Mouse (Mus musculus): ENCODE data around the gene Dync1li2.

Dync1li2 gene

DNA sequence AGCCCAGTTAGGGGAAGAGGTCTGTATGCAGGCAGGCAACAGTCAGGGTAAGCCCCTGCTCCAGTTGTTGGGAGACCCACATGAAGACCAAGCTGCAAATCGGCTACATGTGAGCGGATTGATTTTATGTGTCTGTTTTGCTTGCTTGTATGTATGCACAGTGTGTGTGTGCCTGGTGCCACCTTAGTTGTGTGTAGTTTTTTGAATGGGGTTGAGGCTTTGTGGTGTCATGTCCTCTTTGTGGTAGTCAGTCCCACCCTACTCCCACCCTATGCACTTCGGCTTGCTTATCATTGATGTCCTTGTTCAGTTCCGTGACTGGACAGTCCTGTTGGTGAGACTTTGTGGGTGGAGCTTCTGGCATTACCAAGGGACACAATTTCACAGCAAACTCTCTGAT lies 29.1 kb downstream of the Dync1li2 start:
- DNase-seq: no peak

DNA sequence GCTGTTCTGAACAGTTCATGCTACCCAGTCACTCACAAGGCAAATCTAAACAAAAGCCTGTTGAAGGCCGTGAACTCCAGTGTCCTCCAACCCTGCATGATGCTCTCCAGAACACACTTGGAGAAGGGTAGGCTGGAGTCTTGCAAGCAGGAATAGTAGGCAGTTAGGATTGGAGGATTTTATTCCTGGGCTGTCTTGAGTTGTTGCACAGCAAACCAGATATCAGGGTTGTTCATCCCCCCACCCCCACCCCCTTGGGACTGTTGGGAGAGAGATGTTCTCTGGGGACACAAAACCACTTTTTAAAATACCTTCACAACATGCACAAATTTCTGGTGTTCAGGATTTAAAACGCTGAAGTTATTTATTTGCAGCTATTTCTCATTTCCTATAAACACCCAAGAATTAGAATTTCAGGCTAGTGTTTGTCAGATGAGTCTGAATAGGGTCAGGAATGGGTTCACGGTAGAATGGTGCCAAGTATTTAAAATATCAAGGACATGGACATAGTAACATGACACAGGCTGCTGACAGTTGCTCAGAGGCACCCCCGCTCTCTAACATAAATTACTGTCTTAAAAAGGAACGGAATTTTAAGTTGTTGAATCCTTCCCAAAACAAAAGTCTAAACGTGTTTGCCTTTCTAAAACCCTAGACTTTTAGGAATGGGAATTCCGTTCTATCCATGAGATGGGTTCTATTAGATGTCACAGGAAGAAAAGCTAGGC lies 29.9 kb downstream of the Dync1li2 start:
- no peak for DNase-seq

DNA sequence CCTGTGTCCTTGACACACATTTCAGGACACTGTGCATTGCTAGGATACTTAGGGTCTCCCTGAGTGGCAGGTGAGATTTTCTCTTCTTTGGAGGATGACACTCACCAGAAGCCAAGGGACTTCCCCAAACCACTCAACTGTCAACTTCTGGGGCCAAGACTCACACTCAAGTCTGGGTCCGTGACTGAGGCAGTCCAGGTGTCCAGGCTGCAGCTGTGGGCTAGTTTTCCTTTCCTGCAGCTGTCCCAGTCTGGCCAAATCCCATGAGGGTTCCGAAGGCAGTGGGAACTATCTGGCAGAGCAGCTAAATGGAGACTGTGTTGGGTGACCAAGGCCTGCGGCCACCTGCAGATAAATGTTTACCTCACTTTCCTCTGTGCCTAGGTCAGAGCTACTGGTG lies 30.9 kb downstream of the Dync1li2 start:
- DNase-seq: no peak

GRCm38 (mm10) chr8:104411468-104411867 lies 31.4 kb downstream of the Dync1li2 start:
- DNase-seq: no peak

GRCm38 (mm10) chr8:104410628-104411273 lies 32.1 kb downstream of the Dync1li2 start:
- DNase-seq: no peak

- no peak for DNase-seq
Observed at GRCm38 (mm10) chr8:104408328-104409110, 34.3 kb downstream of the Dync1li2 start.

DNA sequence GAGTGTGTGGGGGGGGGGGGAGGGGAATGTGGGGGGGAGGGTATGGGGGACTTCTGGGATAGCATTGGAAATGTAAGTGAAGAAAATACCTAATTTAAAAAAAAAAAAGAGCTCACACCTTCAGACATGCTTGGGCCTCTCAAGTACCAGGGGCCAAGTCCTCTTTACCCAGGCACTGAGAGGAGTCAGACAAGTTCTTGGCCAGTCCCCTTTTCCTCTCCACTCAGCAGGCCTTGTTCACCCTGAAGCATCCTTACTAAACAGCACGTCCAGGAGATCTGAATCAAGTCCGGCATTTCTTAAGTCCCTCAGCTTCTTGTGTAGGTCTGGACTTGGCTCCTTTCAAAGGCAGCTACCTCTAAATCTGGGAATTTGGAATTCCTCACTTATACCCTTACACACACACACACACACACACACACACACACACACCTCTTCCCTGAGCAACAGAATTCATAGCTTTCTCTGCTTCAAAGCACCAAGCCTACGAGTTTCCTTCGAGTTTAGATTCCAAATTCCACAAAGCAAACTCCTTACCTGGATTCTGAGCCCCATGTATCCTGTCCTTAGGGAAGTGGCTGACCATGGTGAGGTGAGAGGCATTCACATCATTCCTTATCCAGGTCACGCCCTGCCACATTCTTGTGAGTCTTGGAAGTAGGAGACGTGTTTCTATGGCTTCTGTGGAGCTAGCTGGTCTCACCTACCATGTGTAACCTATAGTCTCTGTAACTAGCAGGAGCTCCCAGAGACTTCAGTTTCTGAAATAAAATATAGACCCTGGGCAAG lies 36.3 kb downstream of the Dync1li2 start:
- DNase-seq: no peak

DNA sequence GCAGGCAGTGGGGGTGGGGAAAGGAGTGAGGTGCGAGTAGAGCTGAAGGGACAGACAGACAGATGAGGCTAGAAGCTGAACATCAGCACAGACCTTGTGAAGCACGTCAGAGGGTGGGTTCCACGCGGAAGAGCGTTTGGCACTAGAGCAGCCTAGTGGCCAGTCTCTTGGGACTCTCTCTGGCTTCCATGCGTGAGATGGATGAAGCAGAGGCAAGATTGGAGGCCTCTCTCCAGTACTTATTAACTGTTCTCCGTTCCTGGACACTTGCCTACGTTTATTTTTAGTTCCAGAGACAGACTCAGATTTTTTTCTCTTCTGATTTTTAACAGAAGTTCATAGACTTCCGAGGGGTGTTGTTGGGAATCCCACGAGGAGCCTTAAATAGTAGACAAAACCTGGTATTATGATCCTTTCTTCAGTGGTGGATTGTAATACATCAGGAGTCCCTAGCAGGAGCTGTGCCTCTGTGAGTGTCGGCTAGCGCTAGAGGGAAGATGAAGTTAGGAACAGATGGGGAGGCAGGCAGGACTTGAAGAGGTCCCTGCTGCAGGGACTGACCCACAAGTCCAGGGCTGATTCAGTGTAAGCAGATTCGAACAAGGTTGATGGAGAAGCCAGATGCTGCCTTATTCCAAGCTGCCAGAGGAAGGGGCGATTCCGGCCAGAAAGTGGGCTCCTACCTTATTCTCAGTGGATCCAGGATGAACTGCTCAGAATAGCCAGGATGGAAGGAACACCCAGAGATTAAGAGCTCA lies 37.2 kb downstream of the Dync1li2 start:
- DNase-seq: no peak

DNA sequence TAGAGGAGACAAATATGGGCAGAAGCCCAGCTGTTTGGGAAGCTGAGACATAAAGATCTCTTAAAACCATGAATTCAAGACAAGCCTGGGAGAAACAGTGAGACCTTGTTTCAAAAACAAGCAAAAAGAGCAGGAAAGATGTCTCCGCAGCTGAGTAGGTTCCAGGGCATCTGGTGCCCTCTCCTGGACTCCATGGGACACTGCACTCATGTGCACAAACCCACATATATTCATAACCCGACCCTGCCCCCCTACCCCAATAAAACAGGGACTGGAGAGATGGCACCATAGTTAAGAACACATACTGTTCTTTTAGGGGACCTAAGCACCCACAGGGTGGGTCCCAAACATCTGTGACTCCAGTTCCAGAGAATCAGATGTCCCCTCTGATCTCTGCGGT lies 39.3 kb downstream of the Dync1li2 start:
- peak; percentile 6 for DNase-seq

DNA sequence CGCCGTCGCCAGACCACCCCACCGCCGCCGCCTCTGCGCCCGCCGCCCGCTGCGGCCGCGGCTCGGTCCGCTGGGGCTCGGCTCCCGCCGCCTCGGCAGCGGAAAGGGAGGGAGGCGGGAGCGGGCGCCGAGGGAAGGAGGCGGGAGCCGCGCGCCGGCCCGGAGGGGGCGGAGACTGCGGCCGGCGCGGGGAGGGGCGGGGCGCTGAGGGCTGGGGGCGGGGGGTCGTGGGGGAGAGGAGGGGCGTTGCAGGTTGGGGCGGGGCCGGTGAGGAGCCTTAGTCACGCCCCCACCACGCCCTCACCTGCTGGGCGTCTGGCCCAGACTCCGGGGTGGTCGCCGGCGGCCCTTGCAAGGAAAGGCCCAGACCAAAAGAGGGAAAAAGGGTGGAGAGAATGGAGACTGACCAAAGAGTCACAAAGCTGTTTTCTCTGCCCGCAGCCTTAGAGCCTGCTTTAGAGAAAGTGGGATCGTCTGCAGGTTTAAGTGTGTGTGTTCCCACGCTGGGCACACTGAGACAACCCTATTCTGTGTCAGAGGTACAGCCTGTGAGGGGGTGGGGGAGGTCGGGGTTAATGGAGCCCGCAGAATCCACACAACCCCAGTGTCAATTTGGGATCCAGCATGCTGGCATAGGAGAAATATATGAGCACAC lies 47.0 kb downstream of the Dync1li2 start, which contains the start of gene Cmtm4:
Cmtm4 (minus strand) TSS at position 105 of the 655 bp plus-strand sequence.
- peak; percentile 73 for DNase-seq

GRCm38 (mm10) chr8:104394801-104395702 lies 47.8 kb downstream of the Dync1li2 start:
- DNase-seq: no peak

- no peak for DNase-seq
Observed at GRCm38 (mm10) chr8:104393767-104394166, 49.1 kb downstream of the Dync1li2 start.

GRCm38 (mm10) chr8:104393139-104393538 lies 49.7 kb downstream of the Dync1li2 start:
- no peak for DNase-seq

GRCm38 (mm10) chr8:104390245-104390644 lies 52.6 kb downstream of the Dync1li2 start:
- no peak for DNase-seq

DNA sequence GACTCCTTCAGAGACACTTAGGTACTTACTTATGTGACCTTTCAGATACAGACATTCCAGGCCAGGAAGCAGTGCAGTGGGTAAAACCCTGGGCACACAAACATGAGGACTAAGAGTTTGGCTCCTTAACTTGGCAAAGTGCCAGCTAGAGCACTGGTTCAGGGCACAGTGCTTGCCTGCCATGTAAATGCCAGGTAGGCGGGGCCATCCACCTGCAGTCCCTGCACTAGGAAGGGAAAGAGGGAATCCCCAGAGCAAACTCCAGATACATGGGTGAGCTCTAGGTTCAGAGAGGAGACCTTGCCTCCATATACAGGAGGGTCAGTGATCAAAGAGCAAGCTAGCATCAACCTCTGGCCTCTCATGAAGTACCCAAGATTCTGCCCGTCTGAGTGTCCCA lies 54.9 kb downstream of the Dync1li2 start:
- DNase-seq: no peak

- no peak for DNase-seq
Observed at GRCm38 (mm10) chr8:104387501-104387900, 55.3 kb downstream of the Dync1li2 start.

DNA sequence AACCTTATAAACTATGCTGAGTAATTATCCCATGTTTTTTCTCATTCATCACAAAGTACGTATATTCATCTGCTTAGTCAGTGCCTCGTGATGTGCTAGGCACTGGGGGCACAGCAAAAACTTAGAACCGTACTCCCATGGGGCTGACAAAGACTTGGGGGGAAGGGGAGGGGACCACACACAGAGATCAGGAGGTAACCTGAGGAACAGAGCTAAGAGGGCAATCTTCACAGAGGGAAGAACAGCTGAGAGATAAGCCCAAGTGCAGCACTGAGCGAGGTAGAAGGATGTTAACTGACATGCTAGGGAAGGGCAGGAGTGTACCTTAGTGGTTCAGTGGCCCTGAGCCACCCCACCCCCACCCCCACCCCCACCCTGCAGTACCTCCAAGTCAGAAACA lies 56.2 kb downstream of the Dync1li2 start:
- no peak for DNase-seq

- DNase-seq: no peak
Observed at GRCm38 (mm10) chr8:104383977-104384376, 58.9 kb downstream of the Dync1li2 start.

GRCm38 (mm10) chr8:104383296-104383695 lies 59.6 kb downstream of the Dync1li2 start:
- no peak for DNase-seq

DNA sequence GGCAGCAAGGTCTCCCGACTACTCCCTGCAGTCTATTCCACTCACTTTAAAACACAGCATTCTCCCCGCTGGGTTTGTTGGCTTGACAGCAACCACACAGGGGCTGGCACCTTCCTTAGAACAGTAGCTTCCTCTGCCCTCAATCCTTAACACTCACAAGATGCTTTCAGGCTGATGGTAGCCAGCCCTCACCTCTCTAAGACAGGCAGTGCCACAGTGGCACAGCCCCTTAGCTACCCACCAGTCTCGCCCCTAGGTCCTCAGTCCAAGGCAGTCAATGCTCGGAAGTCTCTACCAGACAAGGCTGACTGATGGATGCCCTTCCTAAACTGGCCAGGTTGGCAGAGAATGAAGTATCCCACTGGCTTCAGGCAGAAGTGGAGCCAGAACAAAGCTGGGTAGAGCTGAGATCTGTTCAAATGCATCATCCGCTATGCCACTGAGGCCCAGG lies 61.9 kb downstream of the Dync1li2 start:
- DNase-seq: no peak

Data from thymus, postnatal 25 days (tissue).